Mouse (Mus musculus): ENCODE results near the gene Fyn.

DNA sequence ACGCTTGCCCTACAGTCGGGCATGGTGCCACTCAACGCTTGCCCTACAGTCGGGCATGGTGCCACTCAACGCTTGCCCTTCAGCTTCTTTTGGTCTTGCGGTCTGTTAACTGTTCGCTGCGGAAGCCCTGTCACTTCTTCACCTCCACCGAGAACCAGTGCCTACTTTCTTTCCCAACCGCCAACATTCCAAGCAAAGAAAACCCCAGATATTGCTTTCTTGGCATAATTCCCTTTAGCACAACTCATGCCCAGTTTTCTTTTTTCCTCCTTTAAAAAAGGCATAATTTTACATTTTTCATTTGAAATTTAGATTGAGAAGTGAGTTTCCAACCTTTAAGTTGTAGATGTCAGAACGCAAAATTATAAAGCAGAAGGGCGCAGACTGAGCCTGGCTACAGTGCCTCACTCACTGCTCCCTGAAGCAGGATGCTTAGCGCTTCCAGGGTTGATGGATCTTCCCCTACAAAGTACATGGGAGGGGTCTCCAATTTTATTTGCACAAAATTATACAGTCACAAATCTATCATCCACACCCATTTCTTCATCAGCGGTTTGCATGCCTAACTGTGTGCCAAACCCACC lies 18.8 kb upstream of the Fyn start:
- TF ChIP-seq CTCF (IDR thresholded peaks at IDR 0.05; ENCODE audit: borderline replicate concordance, extremely low read depth, insufficient read depth, insufficient read length) (no peak), POLR2A (IDR thresholded peaks at IDR 0.05; ENCODE audit: borderline replicate concordance, extremely low read depth, insufficient read depth, insufficient read length, poor library complexity, severe bottlenecking) (no peak)

Measured in brain, embryonic 14.5 days (tissue).